Mouse (Mus musculus): ENCODE measurements around the gene Rgs1. TPM values are rescaled to one million over a fixed set of nuclear protein-coding genes. Genes with fewer than 3 reads are reported as not detected.

The Rgs1 gene
- polyA plus RNA-seq, 1 experiment from 2014 or later: not detected

- H3K4me3 ChIP-seq (ENCODE audit: low read depth, low read length): no peak overlapping the region
- no peak overlapping the region for H3K27ac ChIP-seq (ENCODE audit: low read depth, low read length)
- no peaks in the 10 kb centered on the region for H3K4me1 ChIP-seq (ENCODE audit: control insufficient read depth, insufficient read depth, low read length)
- no peaks in the 10 kb centered on the region for H3K9me3 ChIP-seq (ENCODE audit: control insufficient read depth, low read length)
- WGBS: 92% methylated on average over 4 of the region's 4 CpGs
- H3K27me3 ChIP-seq (ENCODE audit: control insufficient read depth, insufficient read depth, low read length): no peaks in the 10 kb centered on the region
- H3K9ac ChIP-seq (replicated peaks; ENCODE audit: low read depth, low read length): no peak overlapping the region
- no peak for ATAC-seq (ENCODE audit: low read depth)
- H3K36me3 ChIP-seq (ENCODE audit: control insufficient read depth, insufficient read depth, low read length): no peaks in the 10 kb centered on the region
- no peak overlapping the region for H3K4me2 ChIP-seq (ENCODE audit: low read depth, low read length)
Measured at GRCm38 (mm10) chr1:144202939-144203338, 46.1 kb downstream of the Rgs1 start.

DNA sequence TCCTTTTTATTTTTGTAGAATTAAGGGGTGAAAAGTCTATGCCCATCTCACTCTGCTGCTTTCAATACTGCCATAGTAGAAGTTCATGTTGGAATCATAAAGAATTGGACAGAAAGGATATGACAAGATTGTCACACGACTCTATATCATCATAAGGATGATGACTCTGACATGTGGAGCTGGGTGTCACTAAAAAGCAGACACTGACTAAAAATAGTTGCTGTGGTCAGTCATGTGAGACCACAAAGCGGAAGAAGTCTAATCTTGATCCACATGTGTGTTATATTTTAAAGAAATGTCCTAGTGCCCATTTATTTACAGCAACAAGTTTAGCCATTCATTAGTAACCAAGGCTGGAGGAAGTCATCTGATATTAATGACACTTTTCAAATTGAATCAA lies 48.5 kb downstream of the Rgs1 start:
- Histone ChIP-seq H3K27ac (ENCODE audit: low read depth, low read length) (no peak overlapping the region), H3K36me3 (ENCODE audit: control insufficient read depth, insufficient read depth, low read length) (no peaks in the 10 kb centered on the region), H3K4me2 (ENCODE audit: low read depth, low read length) (no peak overlapping the region), H3K4me1 (ENCODE audit: control insufficient read depth, insufficient read depth, low read length) (no peaks in the 10 kb centered on the region), H3K27me3 (ENCODE audit: control insufficient read depth, insufficient read depth, low read length) (no peaks in the 10 kb centered on the region), H3K9me3 (ENCODE audit: control insufficient read depth, low read length) (no peaks in the 10 kb centered on the region), H3K9ac (replicated peaks; ENCODE audit: low read depth, low read length) (no peak overlapping the region), H3K4me3 (ENCODE audit: low read depth, low read length) (no peak overlapping the region)
- no peak for ATAC-seq (ENCODE audit: low read depth)
- 79% methylated on average over 2 of the region's 2 CpGs for WGBS

- Histone ChIP-seq H3K9ac (replicated peaks; ENCODE audit: low read depth, low read length) (no peak overlapping the region), H3K9me3 (ENCODE audit: control insufficient read depth, low read length) (no peaks in the 10 kb centered on the region), H3K27ac (ENCODE audit: low read depth, low read length) (no peak overlapping the region), H3K27me3 (ENCODE audit: control insufficient read depth, insufficient read depth, low read length) (no peaks in the 10 kb centered on the region), H3K4me3 (ENCODE audit: low read depth, low read length) (no peak overlapping the region), H3K36me3 (ENCODE audit: control insufficient read depth, insufficient read depth, low read length) (no peaks in the 10 kb centered on the region), H3K4me1 (ENCODE audit: control insufficient read depth, insufficient read depth, low read length) (no peaks in the 10 kb centered on the region), H3K4me2 (ENCODE audit: low read depth, low read length) (no peak overlapping the region)
- 79% methylated on average over 1 of the region's 1 CpGs for WGBS
- ATAC-seq (ENCODE audit: low read depth): no peak
Measured at GRCm38 (mm10) chr1:144199538-144199937, 49.5 kb downstream of the Rgs1 start.

DNA sequence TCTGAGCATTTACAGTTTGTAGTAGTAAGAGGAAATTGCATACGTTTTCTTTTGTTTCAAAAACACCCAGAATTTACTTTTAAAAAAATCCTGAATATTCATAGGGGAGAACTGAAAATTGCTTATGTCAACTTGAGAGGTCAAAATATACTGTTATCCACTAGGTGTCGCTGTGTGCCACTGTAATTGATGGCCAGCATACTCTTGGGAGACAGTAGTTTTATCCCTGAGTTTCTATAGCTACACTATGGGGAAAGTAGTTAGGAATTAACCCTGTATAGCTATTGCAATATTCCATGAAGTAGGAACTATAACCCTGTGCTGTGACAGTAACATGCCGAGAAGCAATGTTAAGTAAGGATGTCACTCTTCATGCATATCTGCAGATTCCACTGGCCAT lies 51.4 kb downstream of the Rgs1 start:
- Histone ChIP-seq H3K9ac (replicated peaks; ENCODE audit: low read depth, low read length) (no peak overlapping the region), H3K9me3 (ENCODE audit: control insufficient read depth, low read length) (no peaks in the 10 kb centered on the region), H3K36me3 (ENCODE audit: control insufficient read depth, insufficient read depth, low read length) (no peaks in the 10 kb centered on the region), H3K4me2 (ENCODE audit: low read depth, low read length) (no peak overlapping the region), H3K27me3 (ENCODE audit: control insufficient read depth, insufficient read depth, low read length) (no peaks in the 10 kb centered on the region), H3K27ac (ENCODE audit: low read depth, low read length) (no peak overlapping the region), H3K4me3 (ENCODE audit: low read depth, low read length) (no peak overlapping the region), H3K4me1 (ENCODE audit: control insufficient read depth, insufficient read depth, low read length) (no peaks in the 10 kb centered on the region)
- ATAC-seq (ENCODE audit: low read depth): peak; percentile 41; the same call in 1 of the 2 replicates
- WGBS: 24% methylated on average over 3 of the region's 3 CpGs

Other genes starting within 250 kb of the Rgs1 start
- gene Rgs2, start 245.1 kb downstream of the Rgs1 start, polyA plus RNA-seq (2014; fragmentation: Nextera tagmentation; extraction: Ambion mirVana): 99.3 and 103 TPM in 2 replicates
- 0.23 and 0.40 TPM in 2 replicates for gene Rgs13, start 71.9 kb downstream of the Rgs1 start, polyA plus RNA-seq (2014; fragmentation: Nextera tagmentation; extraction: Ambion mirVana)

Data from neural tube, embryonic 14.5 days (tissue).